Mouse (Mus musculus) kidney, adult 11 months (tissue): ENCODE results near the gene Trpv1.

Source experiments
- DNase-seq: peaks from one replicate; pipeline ENCODE4 v3.0.0; 2022

The Trpv1 gene

GRCm38 (mm10) chr11:73233992-73234391 is at the start of gene Trpv1:
Trpv1 (plus strand) TSS chr11:73234292.
- no peak for DNase-seq

GRCm38 (mm10) chr11:73185872-73186615 is 48.0 kb upstream of the Trpv1 start:
- DNase-seq = no peak

DNA sequence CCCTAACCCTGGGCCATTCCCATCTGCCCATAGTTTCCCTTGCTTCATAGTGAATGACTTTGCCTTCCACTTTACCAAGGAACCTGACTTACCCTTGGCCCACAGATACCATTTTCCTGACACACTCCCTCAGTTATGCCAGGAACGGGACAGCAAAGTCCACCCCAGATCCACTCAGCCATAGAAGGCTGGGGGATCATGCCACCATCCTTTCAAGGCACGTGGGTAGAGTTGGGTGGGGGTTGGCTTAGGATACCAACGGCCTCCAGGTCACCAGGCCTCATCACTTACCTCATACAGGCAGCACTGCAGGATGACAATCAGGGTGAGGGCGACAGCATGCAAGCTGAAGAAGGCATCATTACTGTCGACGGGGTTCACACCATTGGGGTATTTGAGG is 46.9 kb upstream of the Trpv1 start:
- peak; percentile 70 for DNase-seq

GRCm38 (mm10) chr11:73193047-73193446 is 41.0 kb upstream of the Trpv1 start:
- no peak for DNase-seq

DNA sequence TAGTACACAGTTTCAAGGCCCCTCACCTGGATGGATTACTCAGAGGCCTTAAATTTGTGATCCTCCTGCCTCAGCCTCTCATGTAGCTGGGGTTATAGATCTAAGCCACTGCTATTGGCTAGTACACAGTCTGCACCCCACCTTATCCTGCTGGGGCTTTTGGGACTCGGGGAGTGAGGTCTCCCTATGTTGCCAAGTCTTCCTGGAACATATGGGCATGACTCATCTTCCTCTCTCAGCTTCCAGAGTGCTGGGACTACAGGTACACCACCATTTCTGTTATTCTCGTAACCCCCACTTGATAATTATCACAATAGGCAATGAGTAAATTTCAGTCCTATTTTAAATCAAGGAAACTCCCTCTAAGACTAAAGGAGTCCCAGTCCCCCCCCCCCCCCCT is 39.6 kb upstream of the Trpv1 start:
- no peak for DNase-seq

DNA sequence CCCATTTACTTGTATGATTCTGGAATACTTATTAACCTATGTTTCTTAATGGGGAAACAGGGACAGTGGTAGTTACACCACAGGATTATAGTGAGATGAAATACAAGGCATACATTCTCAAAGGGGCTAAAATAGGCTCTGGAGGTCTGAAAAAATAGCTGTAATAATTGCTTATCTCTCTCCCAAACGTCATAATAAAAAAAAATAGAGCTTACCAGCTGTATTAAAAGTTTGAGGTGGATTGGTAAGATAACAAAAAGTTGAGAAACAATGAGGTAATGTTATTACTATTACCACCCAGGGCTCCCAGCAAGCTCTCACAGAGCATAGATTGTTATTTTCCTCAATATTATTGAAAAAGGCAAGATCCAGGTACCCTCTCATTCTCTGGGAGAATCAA is 35.9 kb upstream of the Trpv1 start:
- DNase-seq = no peak

DNA sequence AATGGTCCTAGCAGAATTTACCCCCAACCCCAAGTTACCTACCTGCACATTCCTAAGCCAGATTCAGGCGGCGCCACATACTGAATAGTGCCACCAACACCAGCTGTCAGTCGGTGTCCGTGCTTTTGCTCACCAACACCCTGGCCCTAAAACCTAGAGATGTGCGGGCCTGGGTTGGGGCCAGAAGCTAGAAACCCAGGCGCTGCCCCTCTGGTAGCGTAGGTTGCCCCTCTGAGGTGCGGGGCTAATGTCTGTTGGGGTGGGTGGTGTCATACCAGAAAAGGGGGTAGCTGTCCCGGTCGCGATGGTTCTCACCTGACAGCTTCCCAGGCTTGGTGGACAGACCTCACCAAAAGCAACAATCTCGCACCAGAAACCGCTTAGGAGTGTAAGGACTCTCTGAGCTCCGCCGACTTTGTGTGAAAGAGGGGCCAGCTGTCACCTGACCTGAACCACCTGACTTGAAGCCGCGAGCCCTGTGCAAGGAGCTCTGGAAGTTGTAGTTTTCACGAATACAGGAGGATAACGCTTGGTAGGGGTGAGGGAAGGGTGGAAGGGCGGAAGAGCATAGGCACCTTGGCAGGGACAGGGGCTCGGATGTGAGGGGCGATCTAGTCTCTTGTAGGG is 35.4 kb upstream of the Trpv1 start, which contains the start of gene Ctns:
Ctns (minus strand) TSS at position 440 of the 627 bp plus-strand sequence.
- peak; percentile 93 for DNase-seq

GRCm38 (mm10) chr11:73199230-73199712 is 34.8 kb upstream of the Trpv1 start, which contains the start of gene Shpk:
Shpk (plus strand) TSS chr11:73199460.
- DNase-seq = peak; percentile 97

DNA sequence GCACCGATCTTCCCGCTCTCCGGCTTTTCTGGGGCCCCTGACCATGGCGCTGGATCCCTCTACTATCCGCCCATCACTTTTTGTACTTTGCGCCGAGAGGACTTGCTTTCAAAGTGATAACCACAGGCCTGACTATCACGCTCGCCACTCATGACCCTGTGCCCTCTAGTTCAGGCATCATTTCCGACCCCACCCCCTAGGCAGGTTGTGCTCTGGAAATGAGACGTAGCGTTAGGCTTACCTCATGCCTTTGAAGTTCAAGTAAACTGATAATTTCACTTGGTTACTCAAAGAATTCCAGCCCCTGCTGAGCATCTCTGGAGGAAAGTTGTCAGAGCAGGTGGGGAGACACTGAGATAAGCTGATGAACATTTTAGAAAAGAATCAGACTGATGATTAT is 34.2 kb upstream of the Trpv1 start:
- peak; percentile 59 for DNase-seq

DNA sequence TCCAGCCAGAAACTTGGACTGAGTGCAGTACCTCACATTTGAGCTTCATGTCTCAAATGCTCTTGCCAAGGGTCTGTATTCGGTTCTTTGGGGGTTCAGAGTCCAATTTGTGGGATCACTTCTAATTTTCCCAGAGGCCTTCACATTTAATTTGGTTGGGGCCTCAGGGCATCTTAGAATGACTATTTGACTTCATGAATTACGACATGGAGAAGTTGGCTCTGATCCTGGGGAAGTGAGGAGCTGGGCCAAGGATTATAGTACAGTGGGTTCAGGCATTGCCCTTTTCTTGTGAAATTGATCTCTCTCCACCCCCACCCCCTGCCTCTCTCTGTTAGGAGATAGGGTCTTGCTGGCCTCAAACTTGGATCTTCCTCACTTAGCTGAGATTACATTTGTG is 33.1 kb upstream of the Trpv1 start:
- DNase-seq = no peak

DNA sequence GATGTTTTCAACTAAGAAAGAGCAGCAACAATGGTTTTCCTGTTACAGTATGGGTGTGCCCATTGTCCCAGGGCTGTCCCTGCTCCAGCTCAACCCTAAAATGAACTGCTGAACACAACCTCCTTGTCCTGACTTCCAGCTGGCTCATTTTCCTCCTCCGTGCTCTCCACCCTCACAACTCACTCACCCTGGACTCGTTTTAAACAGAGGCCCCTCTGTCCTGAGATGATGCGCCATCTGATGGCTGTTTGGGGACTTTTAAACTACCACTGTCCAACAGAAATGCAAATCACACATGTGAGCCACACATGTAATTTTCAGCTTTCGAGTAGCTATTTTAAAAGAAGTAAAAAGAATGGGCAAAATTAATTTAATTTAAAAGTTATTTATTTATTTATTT is 32.5 kb upstream of the Trpv1 start:
- DNase-seq = no peak

DNA sequence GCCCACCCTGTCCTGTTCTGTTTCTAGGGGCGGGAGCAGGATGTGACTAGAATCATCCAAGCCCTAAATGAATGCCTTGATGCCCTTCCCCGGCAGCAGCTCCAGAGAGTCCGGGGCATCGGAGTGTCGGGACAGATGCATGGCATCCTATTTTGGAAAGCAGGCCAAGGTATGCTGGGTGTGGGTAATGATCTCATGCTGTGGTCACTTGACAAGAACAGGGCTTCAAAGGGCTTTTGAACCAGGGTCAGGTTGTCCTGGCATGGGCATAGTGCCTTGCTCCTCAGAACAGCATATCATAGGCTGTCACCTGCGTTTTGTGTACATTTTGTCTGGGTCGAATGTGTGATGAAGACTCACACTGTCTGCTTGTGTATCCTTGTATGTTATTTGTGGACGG is 30.2 kb upstream of the Trpv1 start:
- no peak for DNase-seq

- no peak for DNase-seq
Observed at GRCm38 (mm10) chr11:73205194-73205593, 28.9 kb upstream of the Trpv1 start.

DNA sequence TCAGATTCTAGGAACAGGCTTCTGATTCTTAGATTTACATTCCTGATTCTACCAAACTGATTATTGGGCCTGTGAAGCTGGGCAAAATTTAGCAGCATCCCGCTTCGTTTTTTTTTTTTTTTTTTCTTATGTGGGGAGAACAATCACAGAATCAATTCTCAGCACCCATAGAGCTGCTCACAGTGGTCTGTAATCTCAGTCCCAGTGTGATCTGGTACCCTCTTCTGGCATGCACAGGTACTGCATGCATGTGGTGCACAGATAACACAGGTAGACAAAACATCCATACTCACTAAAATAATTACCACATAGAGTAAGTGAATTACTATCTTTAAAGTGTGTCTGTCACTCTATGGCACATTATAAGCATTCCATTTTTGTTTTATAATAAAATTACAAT is 26.5 kb upstream of the Trpv1 start:
- DNase-seq = no peak

- DNase-seq = no peak
Observed at GRCm38 (mm10) chr11:73213956-73214355, 20.1 kb upstream of the Trpv1 start.

DNA sequence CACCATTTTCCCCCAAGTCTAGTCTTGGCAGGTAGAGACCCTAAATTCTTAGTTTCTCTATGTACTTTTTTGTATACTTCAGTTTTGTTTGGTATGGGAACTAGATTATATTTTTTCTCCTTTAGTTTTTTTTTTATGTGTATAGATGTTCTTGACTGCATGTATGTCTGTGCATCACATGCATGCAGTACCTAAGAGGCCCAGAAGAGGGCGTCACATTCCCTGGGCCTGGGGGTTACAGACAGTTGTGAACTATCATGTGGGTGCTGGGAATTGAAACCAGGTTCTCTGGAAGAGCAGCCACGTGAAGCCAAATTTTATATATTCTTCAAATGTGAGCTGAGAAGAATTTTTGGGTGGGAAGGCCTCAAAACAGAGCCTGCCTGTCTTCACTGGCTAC is 14.4 kb upstream of the Trpv1 start:
- no peak for DNase-seq

GRCm38 (mm10) chr11:73220651-73221050 is 13.4 kb upstream of the Trpv1 start:
- no peak for DNase-seq

DNA sequence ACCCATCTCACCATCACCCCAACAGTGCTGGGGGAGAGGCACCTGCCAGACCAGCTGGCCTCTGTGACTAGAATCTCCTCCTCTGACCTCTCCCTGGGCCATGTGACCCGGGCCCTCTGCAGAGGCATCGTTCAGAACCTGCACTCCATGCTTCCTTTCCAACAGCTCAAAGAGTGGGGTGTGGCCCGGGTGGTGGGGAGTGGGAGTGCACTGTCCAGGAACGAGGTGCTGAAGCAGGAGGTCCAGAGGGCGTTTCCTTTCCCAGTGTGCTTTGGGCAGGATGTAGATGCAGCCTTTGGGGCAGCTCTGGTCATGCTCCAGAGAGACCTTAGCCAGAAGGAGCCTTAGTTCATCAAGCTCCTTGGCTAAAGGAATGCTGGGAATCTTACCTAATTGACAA is 11.2 kb upstream of the Trpv1 start:
- no peak for DNase-seq

DNA sequence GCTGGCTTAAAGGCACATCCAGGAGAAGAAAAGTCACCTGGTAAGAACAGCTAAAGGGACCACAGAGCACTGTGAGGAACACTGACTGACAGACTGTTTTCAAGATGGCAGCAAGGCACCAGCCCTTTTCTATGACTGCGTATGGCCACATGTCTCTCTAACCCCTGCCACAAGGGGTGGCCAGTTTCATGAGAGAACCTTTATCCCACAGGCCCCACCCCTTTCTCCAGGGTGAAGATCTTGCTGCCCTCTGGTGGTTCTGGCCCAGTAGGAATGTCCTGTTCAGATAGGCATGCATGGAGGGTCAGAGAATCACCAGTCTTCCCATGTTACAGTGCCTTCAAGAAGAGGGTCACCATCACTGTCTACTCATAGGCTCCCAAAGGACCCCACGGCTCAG is 10.1 kb upstream of the Trpv1 start:
- peak; percentile 43 for DNase-seq

DNA sequence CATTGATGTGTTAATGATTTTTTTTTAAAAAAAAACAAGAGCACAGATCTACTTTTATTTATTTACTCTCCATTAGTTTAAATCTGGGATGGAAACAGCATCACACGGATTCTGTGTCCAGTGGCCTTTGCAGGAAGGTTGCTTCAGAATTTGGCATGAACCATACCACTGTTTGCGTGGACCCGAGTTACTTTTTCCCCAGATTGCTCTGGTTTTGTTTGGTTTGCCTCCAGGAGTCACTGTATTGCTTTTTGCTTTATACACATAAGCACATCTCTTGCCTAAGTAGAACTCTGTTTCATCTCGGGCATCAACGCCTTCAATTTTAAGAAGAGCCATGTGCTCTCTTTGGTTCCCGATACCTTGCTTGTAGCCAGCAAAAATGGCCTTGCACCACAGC is 8.2 kb upstream of the Trpv1 start:
- no peak for DNase-seq

- peak; percentile 31 for DNase-seq
Observed at GRCm38 (mm10) chr11:73228881-73229280, 5.2 kb upstream of the Trpv1 start.

DNA sequence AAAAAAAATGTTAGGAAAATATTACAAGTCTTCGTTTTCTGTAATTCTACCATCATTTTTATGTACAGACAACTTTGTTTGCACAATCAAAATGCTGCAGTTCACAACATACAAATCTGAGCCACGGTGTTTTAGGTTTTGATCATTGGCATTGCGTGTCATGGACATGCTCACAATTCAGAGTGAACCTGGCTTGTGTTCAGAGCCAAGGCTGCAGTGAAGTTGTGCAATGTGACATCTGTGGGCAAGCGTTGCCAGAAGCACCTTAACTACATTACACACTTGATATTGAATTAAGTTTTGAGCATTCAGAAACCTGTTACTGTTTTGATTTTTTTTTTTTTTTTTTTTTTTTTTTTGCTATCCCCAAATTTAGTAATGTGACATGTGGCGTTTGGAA is 4.0 kb upstream of the Trpv1 start:
- no peak for DNase-seq

DNA sequence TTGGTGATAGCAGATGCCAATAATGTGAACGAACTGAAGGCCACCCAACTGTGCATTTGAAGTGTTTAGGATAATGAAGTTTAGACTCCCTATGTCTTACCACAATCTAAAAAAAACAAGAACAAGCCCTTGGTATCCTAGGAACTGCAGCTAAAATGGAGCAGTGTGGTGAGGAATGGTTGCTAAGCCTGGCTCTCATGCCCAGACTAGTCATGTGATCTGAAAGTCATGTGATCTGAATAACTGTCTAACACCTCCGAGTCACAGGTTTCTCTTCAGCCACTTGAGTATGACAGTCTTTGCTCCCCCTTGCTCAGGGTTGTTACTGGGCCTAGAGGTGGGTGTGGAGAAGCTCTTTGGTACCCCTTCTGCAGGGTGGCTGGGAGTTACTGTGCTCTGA is 1.6 kb upstream of the Trpv1 start:
- DNase-seq = no peak

- peak; percentile 56 for DNase-seq
Observed at GRCm38 (mm10) chr11:73235990-73236701, 2.1 kb downstream of the Trpv1 start.
